9 mouse cellular contexts compared by ENCODE assay signal in the genomic region with DNA sequence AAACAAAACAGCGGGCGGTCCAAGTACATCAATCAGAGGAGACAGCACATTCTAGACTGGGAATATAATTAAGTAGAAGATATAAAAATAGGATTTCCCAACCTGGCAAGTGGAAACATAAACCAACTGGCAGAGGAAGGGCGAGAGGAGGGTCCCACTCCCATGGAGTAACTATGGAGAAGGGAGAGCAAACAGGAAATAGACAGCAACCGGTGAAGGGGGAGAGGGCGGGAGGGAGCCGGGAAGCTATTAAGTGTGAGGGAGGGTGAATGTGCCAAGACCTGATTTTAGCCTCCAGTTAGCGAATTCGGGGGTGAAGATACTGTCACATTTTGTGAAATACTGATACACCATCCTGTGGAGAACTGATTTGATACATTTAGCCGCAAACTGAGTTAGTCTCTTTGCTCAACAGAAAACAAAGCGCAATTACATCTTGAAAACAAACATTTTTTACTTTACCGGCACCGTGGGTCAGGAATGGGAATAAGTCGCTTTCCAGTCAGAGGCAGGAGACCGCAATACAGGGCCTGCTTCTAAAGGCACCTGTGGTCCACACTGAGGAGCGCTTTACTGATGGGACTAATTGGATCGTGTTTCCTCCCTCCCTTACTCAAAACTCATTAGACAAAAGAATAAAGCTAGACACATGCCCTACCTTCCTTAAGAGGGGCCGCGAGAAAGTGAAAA.
A peak's percentile ranks its signal among the peaks of the same experiment; 100 is the strongest.
DNase-seq lines count a peak whose midpoint lies in the region; ATAC-seq and TF ChIP-seq lines count a peak whose summit lies in the region.
"Had no signal": no experiment of that assay in that cellular context is flagged by ENCODE, and none has a peak within 500 bp of the region (broad histone marks: within the 10 kb centered on the region; RNA-seq: fewer than 3 reads in every experiment).

No protein-coding gene starts in this region.

- H3K27me3 ChIP-seq in kidney, adult 2 months (replicated peaks; ENCODE audit: control insufficient read depth, insufficient read depth, low read length), result no peaks in the 10 kb centered on the region
- H3K27me3 ChIP-seq in embryonic facial prominence, embryonic 13.5 days, result peaks cover 43% of the 10 kb centered on the region
- no peaks in the 10 kb centered on the region for H3K27me3 ChIP-seq in midbrain, postnatal 0 days (ENCODE audit: insufficient read depth, low read length)
- H3K27me3 ChIP-seq: liver, embryonic 13.5 days had no signal

- DNase-seq in kidney, adult 2 months, result peak; percentile 20
- DNase-seq in kidney, postnatal 25 days, result no peak
- DNase-seq in kidney, postnatal 36 days, result peak; percentile 7 to 14
- DNase-seq in midbrain, postnatal 0 days (ENCODE audit: low spot score), result peak; percentile 57
- no peak for DNase-seq in frontal cortex, postnatal 36 days (ENCODE audit: low spot score in 2 of 2)
- DNase-seq in T-cell, adult 2 months (ENCODE audit: low spot score), result no peak
- no peak for DNase-seq in cerebellum, adult 9-10 months
- DNase-seq: liver, embryonic 13.5 days had no signal

- peak overlapping the region; percentile 2; the same call in 1 of the 2 replicates for H3K4me2 ChIP-seq in embryonic facial prominence, embryonic 13.5 days
- H3K4me2 ChIP-seq in midbrain, postnatal 0 days (ENCODE audit: low read depth, low read length, poor library complexity, severe bottlenecking), result peak overlapping the region; percentile 41
- H3K4me2 ChIP-seq: liver, embryonic 13.5 days had no signal

- H3K9ac ChIP-seq in embryonic facial prominence, embryonic 13.5 days, result no peak overlapping the region
- no peak overlapping the region for H3K9ac ChIP-seq in midbrain, postnatal 0 days (replicated peaks; ENCODE audit: low read length, poor library complexity, severe bottlenecking)
- H3K9ac ChIP-seq: liver, embryonic 13.5 days had no signal

- no peak for TF ChIP-seq CTCF in kidney, adult 2 months (conservative IDR thresholded peaks at IDR 0.05; ENCODE audit: insufficient read depth, insufficient read length, low read depth, low read length)
- no peak for TF ChIP-seq CTCF in midbrain, postnatal 0 days (IDR thresholded peaks at IDR 0.05)

- H3K27ac ChIP-seq in kidney, adult 2 months (ENCODE audit: insufficient read depth, low read depth, low read length), result no peak overlapping the region
- H3K27ac ChIP-seq in embryonic facial prominence, embryonic 13.5 days, result no peak overlapping the region
- H3K27ac ChIP-seq in midbrain, postnatal 0 days (ENCODE audit: low read depth, low read length), result no peak overlapping the region
- H3K27ac ChIP-seq: liver, embryonic 13.5 days had no signal

- no peaks in the 10 kb centered on the region for H3K9me3 ChIP-seq in embryonic facial prominence, embryonic 13.5 days
- H3K9me3 ChIP-seq in midbrain, postnatal 0 days (ENCODE audit: low read length), result no peaks in the 10 kb centered on the region
- H3K9me3 ChIP-seq: liver, embryonic 13.5 days had no signal

- ATAC-seq in embryonic facial prominence, embryonic 13.5 days (ENCODE audit: insufficient number of reproducible peaks, insufficient read depth, low FRiP score, low TSS enrichment, low read depth), result no peak
- 0 out of 2 replicates have a peak, but pooled peaks have one; percentile 34 for ATAC-seq in midbrain, postnatal 0 days (ENCODE audit: low FRiP score)

- 14% methylated on average over 18 of the region's 18 CpGs for WGBS in kidney, adult 2 months
- WGBS in embryonic facial prominence, embryonic 13.5 days, result 46% methylated on average over 18 of the region's 18 CpGs
- 49% methylated on average over 18 of the region's 18 CpGs for WGBS in midbrain, postnatal 0 days

- no peak overlapping the region for H3K4me3 ChIP-seq in kidney, adult 2 months (ENCODE audit: insufficient read depth, low read depth, low read length)
- H3K4me3 ChIP-seq in embryonic facial prominence, embryonic 13.5 days, result no peak overlapping the region
- no peak overlapping the region for H3K4me3 ChIP-seq in midbrain, postnatal 0 days (ENCODE audit: low read depth, low read length)
- H3K4me3 ChIP-seq: liver, embryonic 13.5 days had no signal

- H3K4me1 ChIP-seq in kidney, adult 2 months (ENCODE audit: control insufficient read depth, insufficient read depth, low read length), result no peaks in the 10 kb centered on the region
- peaks cover 17% of the 10 kb centered on the region for H3K4me1 ChIP-seq in embryonic facial prominence, embryonic 13.5 days
- H3K4me1 ChIP-seq in midbrain, postnatal 0 days (ENCODE audit: insufficient read depth, low read length), result 0 out of 2 replicates have a peak, but pooled peaks cover 3% of the 10 kb centered on the region
- H3K4me1 ChIP-seq: liver, embryonic 13.5 days had no signal

- no peak for TF ChIP-seq POLR2A in kidney, adult 2 months (IDR thresholded peaks at IDR 0.05; ENCODE audit: low read depth, low read length)

- H3K36me3 ChIP-seq in kidney, adult 2 months (ENCODE audit: control insufficient read depth, insufficient read depth, low read length), result no peaks in the 10 kb centered on the region
- no peaks in the 10 kb centered on the region for H3K36me3 ChIP-seq in embryonic facial prominence, embryonic 13.5 days
- no peaks in the 10 kb centered on the region for H3K36me3 ChIP-seq in midbrain, postnatal 0 days (ENCODE audit: insufficient read depth, low read length)
- H3K36me3 ChIP-seq: liver, embryonic 13.5 days had no signal

Comparison
In these comparisons a context has a peak if more than half of its experiments do, and no peak if none do; other contexts are left out.
1. DNase-seq: peak in kidney, adult 2 months (single experiment), kidney, postnatal 36 days (2 of 2) and midbrain, postnatal 0 days (single experiment); none in kidney, postnatal 25 days (0 of 2), frontal cortex, postnatal 36 days (0 of 2), T-cell, adult 2 months (single experiment) and cerebellum, adult 9-10 months (single experiment).